Mouse (Mus musculus): ENCODE measurements around the gene Kmt5a.

DNA sequence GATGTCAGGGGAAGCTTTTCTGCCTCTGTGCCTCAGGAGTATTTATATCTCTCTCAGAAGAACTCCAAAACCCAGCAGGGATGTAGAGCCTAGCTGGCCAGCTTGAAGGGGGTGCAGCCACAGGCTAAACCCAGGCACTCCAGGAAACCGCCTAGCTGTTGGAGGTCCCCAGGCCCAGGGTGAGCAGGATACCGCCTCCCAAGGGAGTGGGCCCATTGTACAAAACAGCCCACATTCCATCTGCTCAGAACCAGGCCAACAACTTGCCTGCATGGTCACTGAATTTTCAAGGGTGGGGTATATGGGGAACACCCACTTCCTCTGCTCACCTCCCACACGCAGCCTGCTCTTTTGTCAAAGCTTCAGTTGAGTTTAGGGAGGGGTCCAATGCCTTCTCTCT, 60.8 kb downstream of the Kmt5a start:
- TF ChIP-seq CTCF (IDR thresholded peaks at IDR 0.05; ENCODE audit: borderline replicate concordance, extremely low read depth, insufficient read depth, insufficient read length) (no peak), POLR2A (IDR thresholded peaks at IDR 0.05; ENCODE audit: borderline replicate concordance, extremely low read depth, insufficient read depth, insufficient read length, poor library complexity, severe bottlenecking) (no peak)

All from brain, embryonic 14.5 days (tissue).